Mouse (Mus musculus): ENCODE measurements at regions not wholly inside any gene's neighbourhood (a gene's known extent, or its start where the extent isn't known, plus 50 kb on each side); places are given as distances from the start of the nearest gene placed in this dataset.
A peak's percentile ranks its signal among the peaks of the same experiment; 100 is the strongest.

- no peak for DNase-seq (ENCODE audit: low spot score in 2 of 2)
Observed at GRCm38 (mm10) chr13:32541611-32542010, 203.1 kb upstream of the Gmds start.

DNA sequence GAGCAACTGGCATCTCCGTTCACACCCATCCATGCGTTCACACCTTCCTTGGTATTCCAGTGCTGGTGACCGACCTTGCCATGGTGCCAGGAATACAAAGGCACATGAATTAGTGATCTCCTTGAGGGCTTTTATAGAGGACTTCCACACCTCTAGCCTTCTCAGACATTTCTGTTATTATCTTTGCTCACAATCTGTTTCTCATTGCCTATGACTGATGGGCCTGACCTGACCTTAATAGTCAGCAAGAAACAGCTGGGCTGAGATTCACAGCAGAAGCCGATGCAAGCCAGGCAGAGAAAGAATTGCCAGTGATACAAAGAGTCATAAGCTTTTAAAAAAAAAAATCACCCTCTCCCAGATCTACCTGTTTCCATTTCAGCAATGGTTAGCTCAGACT is 197.7 kb upstream of the Gmds start:
- no peak for DNase-seq (ENCODE audit: low spot score in 2 of 2)

DNA sequence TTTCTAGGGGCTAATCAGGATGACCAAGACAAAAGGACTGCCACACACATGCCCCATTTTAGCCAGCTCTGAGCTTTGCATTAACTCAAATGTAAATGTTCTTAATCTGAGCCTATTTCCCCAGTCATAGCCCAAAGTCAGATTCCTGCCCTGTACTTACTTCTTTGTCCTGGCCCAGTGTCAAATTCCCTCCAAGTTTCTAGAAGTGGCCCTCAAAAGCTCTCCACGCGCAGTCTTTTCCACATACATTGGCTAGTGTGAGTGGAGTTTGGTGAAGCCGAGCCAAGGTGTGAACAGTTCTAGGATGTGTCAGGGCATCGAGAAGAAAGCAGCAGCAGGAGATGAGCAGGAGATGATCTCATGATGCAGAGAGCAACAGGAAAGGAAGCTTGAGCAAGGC is 197.1 kb upstream of the Gmds start:
- no peak for DNase-seq (ENCODE audit: low spot score in 2 of 2)

GRCm38 (mm10) chr13:32530926-32531512 is 192.5 kb upstream of the Gmds start:
- no peak for DNase-seq (ENCODE audit: low spot score in 2 of 2)

- DNase-seq (ENCODE audit: low spot score in 2 of 2): no peak
Observed at GRCm38 (mm10) chr13:32518611-32519344, 180.2 kb upstream of the Gmds start.

DNA sequence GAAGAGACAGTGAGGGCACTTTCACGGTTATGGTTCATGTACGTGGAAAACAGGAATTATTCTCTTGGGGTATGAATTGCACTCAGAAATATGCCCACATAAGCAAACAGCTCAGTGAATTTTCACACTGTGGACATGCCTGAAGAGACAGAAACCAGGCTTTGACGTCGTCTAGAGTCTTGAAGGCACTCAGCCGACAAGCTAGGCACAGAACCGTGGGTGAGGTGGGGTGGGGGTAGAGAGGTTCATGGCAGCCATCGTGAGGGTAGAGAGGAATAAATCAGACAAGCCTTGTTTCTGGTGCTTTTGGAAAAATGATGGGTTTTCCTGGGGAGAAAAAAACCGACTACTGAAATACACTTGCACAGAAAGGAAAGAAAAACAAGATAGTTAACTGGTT is 179.0 kb upstream of the Gmds start:
- no peak for DNase-seq (ENCODE audit: low spot score in 2 of 2)

DNA sequence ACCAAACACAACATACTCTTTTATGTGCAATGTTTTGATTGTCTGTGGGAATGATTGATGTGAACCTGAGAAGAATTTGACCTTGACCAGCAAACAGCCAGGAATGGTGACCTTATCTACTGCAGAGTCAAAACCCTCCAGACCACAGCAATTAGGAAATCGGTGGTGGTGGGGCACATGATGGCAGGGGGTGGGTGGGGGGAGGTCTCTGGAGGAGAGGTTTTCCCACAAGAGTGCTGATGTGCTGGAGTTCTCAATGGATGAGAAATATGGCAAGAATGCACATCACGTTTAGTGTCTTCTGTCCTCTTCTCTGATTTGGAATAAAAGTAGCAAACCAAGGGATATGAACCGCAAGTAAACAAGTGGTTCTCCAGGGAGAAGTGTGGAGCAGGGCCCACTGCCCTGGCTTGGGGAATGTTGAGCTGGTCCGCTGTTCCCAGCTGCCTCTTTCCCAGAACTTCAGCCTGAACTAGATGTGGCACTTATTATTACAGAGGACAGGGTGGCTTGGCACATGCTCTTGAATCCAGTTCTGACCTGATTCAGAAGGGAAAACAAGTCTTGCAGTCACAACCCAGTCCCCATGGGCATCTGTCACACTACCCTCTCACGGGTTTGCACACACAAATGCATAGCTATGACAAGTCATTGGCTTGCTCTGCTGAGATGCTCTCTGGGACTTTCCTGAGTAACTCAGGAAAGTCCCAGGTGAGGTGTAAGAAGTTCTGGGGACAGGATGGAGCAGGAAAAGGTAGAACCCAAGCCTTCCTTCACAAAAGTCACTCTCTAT is 170.9 kb upstream of the Gmds start:
- DNase-seq (ENCODE audit: low spot score in 2 of 2): no peak

- DNase-seq (ENCODE audit: low spot score in 2 of 2): no peak
Observed at GRCm38 (mm10) chr13:32508447-32508846, 169.9 kb upstream of the Gmds start.

GRCm38 (mm10) chr13:32507825-32508224 is 169.3 kb upstream of the Gmds start:
- DNase-seq (ENCODE audit: low spot score in 2 of 2): no peak

GRCm38 (mm10) chr13:32498205-32498790 is 159.8 kb upstream of the Gmds start:
- DNase-seq (ENCODE audit: low spot score in 2 of 2): no peak

GRCm38 (mm10) chr13:32496263-32496662 is 157.7 kb upstream of the Gmds start:
- no peak for DNase-seq (ENCODE audit: low spot score in 2 of 2)

DNA sequence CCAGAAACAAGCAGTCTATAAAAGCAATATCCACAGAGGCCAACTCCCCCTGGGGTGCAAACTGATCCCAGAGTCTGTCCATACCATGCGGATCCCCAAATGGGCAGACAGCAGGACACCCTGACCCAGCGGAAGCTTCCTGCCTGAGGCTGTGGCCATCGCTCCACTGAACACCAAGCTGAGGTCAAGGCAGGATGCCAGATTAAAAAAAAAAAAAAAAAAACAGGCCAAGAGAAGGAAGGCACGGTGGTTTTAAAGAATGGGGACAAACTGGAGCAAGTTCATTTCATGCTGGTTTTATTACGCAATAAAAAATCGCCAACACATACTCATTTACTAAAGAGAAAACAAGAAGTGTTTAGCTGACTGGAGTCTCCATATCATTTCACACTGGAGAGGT is 156.5 kb upstream of the Gmds start:
- DNase-seq (ENCODE audit: low spot score in 2 of 2): no peak

- no peak for DNase-seq (ENCODE audit: low spot score in 2 of 2)
Observed at GRCm38 (mm10) chr13:32493806-32494205, 155.3 kb upstream of the Gmds start.

DNA sequence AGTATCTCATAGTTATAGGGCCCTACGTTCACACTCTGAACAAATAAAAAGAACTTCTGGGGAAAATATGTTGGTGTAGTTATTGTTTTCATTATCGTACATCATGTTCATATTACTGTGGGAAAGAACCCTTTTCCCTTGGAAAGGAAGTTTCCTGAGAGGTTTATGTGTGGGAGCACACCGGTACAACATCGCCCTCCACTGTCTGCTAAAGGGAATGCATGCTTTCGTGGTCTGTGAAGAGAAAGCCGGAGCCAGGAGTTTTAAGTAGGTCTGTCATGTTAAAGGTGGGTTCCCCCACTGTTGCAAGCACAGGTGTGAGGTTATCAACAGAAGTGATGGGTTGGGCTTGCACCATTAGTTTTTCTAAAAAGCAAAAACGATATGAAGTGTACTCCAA is 154.8 kb upstream of the Gmds start:
- peak in 1 of 2 experiments; percentile 15 for DNase-seq (ENCODE audit: low spot score in 2 of 2)

DNA sequence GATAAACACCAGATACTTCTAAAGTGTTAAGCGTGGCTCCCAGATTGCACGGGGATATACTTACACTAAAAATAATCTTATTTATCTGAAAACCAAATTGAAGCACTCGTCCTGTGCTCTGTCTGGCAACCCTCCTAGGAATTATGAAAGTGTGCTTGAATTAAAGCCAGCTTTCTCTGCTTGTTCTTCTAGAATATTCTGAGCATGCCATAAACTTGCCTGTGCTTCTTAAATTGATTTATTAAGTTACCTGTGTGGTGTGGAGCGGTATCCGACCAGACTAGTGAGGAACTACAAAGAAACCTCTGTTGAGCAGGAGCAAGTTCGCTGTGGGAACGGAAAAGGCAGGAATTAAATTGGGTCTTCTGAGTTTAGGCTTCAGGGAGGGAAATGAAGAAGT is 154.0 kb upstream of the Gmds start:
- no peak for DNase-seq (ENCODE audit: low spot score in 2 of 2)

GRCm38 (mm10) chr13:32481444-32482058 is 143.0 kb upstream of the Gmds start:
- no peak for DNase-seq (ENCODE audit: low spot score in 2 of 2)

- DNase-seq (ENCODE audit: low spot score in 2 of 2): no peak
Observed at GRCm38 (mm10) chr13:32480029-32480428, 141.5 kb upstream of the Gmds start.

DNA sequence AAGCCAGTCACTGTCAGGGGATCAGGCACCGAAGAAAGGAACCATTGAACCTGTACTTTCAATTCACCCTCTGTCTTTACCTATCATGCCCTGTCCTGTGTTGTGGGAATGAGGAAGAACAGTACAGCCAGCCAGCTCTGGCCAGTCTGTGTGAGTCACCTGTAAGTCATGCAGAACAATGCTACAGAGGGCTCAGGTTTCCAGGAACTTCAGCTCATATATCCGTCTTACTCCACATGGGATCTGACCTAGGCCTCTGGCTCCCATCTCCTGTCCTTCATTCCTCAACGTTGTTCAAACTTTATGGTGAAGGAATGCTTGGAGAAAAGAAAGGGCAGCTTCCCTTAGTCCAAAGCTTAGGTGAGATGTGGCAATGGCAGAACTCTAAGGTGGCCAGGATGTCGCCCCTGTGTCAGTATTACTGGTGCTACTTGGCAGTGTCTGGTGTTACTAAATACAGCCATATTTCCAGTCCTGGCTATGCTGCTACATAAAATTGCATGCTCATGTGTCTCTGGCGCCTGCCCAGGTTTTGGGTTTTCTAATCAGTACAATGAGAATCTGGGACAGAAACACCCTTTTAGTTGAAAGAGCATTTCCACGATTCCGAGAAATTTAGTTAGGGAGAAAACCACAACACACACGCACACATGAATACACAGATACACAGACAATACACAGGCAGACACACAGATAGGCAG is 140.7 kb upstream of the Gmds start:
- DNase-seq (ENCODE audit: low spot score in 2 of 2): no peak

DNA sequence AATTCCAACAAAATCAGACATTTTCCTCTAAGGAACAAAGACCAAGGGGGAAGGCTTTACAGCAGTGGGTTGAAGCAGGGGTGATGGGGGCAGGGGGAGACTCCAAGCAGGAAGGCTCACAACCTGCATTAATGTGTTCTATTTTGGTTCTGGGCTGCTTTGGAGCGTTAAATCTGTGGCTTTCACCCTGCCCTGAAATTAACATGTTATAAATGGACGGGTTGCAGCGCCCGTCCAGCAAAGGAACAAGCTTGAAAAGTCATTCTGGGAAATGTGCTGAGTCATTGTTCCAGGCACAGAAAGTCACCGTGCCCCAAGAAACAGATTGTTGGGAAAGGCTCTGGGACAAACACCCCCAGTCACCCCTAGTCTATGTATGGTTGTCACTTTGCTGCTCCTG is 127.2 kb upstream of the Gmds start:
- no peak for DNase-seq (ENCODE audit: low spot score in 2 of 2)

- no peak for DNase-seq (ENCODE audit: low spot score in 2 of 2)
Observed at GRCm38 (mm10) chr13:32465041-32465682, 126.6 kb upstream of the Gmds start.
